Mouse (Mus musculus) cerebellum, adult 8-10 months (tissue): ENCODE results near the gene Ccdc93.

Source experiments
- DNase-seq: peaks from one replicate; pipeline ENCODE4 v3.0.0; 2022

The Ccdc93 gene

DNA sequence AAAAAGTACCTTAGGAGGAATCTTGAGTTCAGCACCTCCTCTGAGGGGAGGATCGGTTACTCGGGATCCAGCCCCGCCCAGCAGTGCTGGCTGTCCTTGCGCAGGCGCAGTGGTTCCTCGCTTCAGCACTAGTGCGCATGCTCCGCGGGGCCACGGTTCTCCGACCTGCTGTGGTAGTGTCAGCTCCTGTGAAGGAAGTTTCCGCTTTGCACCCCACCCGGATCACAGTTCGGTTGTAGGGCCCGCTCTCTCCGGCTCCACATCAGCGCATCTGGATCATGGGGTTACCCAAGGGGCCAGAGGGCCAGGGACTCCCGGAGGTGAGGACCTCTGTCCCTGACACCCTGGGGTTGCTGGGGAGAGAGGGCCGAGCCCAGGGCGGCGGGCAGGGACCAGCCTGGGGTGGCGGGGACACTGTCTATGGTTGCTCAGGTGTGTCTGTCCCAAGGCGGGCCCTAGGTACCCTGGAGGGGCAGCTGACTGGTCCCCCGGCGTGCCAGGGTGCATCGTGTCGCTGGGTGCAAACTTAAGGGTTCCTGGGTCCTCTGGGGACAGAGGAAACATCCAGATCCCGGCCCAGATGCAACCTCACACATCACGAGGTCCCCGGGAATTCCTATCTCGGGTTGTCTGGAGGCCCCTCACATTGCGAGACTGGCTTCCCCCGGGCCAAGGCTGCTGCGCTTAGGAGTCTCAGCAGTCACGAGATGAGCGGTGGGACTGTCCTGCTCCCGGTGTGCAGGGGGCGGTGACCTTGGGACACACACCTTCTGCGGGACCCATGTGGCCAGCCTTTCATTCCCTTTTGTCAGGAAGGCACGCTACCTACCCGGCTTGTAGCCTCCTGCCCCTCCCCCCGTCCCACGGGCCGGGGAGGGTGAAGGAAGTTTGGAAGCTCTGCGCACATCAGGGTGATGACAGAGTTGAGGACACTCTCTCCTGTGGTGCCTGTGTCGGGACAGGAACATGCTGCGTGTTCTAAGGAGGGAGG lies at the start of gene Ccdc93:
TSS of gene Ccdc93 (plus strand) at position 112 of the 991 bp plus-strand sequence.
- peak; percentile 99 for DNase-seq

DNA sequence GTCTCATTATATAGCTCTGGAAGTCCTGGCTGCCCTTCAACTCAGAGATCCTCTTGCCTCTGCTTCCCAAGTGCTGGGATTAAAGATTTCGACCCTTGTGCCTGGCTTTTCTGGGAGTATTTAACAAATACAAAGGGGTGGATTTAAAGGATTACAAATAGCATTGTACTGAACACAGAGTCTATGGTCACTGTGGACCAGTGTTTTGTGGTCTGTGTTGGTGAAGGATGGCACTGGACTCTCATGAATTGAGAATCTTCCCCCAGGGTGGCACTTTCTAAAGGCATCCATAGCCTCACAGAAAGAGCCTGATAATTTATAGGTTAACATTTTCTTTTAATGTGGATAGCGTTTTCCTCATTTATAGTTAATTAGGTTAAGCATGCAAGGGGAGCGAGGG lies 49.3 kb upstream of the Ccdc93 start:
- DNase-seq: no peak

GRCm38 (mm10) chr1:121388312-121388711 lies 42.5 kb upstream of the Ccdc93 start:
- no peak for DNase-seq

DNA sequence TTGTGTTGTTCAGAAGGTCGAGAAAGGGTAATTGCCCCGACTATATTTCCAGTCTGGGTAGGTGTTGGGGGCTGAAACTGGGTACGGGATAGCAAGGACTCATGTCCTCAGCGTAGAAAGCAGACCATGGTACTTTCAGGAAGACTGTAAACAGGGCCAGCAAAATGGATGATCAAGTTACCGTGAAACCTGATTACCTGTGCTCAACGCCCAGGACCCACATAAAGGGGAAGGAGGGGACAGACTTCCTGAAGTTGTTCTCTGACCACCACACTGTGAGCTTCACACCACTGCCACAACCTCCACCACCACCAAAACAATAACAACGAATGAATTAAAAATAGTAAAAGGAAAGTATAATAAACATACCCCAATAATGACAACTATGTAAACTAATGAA lies 42.1 kb upstream of the Ccdc93 start:
- DNase-seq: no peak

DNA sequence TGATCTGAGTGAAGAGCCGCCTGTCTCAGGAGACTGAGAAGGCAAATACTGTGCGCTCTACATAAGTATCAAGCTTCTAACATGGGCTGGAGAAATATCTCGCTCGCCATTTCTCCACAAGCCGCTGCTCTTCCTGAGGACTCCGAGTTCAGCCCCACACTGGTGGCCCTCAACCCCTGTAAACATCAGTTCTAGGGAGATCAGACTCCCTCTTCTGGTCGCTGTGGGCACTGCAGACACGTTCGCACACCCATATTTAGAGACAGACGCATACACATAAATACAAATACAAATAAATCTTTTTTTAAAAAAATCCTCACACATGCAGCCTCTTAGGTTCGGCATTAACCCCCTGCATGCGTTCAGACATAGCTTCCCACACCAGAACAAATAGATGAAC lies 41.3 kb upstream of the Ccdc93 start:
- no peak for DNase-seq

- DNase-seq: no peak
Observed at GRCm38 (mm10) chr1:121390003-121390402, 40.8 kb upstream of the Ccdc93 start.

GRCm38 (mm10) chr1:121390421-121390820 lies 40.4 kb upstream of the Ccdc93 start:
- DNase-seq: no peak

DNA sequence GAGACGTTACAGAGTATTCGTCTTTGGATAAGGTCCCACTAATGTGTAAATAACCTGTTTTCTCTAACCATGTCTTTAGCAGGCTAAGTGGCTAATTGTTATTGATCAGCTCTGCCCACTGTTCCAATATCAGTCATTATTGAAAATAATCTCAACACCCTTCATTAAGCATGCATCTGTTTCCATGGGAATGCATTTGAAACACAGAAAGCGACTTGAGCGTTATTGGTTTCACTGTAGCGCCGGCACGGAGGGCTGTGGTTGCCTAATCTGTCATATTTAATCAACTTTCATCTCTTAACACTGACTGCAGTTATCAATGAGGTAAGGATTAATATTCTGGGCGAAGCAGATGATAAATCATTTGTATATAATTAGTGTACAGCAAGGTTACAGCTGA lies 40.0 kb upstream of the Ccdc93 start:
- DNase-seq: no peak

DNA sequence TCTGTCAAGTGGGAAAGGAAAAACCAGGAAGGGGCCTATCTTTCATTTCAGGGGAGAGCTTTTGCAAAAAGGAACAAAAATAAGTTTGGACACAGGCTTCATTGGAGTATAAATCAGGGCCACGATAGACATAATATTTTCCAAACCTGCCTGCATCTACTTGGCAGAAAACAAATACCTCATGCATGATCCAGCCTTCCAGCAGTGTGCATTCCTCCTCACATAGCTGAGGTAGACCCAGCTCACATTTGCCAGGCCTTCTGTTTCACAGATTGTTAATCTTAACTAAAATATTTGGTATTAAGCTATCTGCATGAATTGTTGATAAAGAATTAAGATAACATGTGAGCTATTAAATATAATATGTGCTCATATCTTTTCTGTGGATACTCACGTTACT lies 37.7 kb upstream of the Ccdc93 start:
- no peak for DNase-seq

- no peak for DNase-seq
Observed at GRCm38 (mm10) chr1:121394764-121395163, 36.1 kb upstream of the Ccdc93 start.

GRCm38 (mm10) chr1:121396501-121396900 lies 34.3 kb upstream of the Ccdc93 start:
- no peak for DNase-seq

GRCm38 (mm10) chr1:121398231-121398630 lies 32.6 kb upstream of the Ccdc93 start:
- DNase-seq: no peak

GRCm38 (mm10) chr1:121398986-121399881 lies 31.6 kb upstream of the Ccdc93 start:
- DNase-seq: no peak

- no peak for DNase-seq
Observed at GRCm38 (mm10) chr1:121400243-121400642, 30.6 kb upstream of the Ccdc93 start.

GRCm38 (mm10) chr1:121419084-121419483 lies 11.8 kb upstream of the Ccdc93 start:
- DNase-seq: no peak

DNA sequence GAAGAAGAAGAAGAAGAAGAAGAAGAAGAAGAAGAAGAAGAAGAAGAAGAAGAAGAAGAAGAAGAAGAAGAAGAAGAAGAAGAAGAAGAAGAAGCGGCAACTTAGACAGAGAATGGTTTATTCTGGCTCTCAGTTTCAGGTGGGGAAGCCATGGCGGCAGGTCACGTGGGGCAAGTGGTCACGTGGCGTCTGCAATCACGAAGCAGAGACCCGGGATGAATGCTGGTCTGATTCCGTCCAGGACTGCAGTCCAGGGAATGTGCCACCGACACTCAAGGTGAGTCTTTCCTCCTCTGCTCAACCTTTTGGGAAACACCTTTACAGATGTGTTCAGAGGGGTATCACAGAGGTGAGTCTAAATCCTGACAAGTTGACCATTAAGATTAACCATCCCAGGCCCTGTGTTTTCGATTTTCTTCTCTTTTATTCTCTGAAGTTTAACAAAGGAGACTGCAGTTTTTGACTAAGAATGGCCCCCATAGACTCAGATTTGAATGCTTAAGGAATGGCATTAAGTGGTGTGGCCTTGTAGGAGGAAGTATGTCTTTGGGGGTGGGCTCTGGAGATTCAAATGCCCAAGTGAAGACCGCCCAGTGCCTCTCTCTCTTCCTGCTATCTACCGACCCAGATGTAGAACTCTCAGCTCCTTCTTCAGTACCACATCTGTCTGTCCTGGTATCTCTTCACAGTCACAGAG lies 11.1 kb upstream of the Ccdc93 start:
- DNase-seq: no peak

DNA sequence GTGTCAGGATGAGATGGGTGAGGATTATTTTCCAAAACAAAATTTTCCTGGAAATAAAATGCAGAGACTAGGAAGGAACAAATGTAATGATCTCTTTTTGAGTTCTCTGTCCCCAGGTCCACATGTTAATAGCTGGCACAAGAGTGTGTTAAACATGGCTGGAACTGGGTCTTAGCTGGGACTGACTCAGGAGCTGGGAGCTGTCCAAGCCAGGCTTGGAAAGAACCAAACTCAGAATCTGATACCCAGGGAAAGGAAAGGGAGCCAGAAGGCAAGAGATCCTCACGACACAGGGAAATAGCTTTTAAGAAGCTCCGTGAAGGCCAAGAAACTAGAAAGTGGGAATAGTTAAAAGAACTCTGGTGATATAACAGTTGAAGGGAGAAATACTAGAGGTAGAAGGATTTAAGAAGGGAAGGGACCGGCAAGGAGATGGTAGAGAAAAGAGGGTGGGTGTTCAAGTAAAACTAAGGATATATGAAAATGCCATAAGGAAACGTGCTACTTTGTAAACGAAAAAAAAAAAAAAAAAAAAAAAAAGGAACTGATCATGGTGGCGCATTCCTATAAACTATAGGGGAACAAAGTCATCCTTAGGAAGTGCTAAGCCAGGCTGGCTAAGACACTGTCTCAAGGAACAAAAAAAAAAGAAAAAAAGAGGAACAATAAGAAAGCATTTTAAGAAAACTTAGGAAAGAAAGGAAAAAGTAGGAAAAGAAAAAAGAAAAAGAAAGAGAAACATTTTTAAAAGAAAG lies 489 bp upstream of the Ccdc93 start:
- DNase-seq: no peak

DNA sequence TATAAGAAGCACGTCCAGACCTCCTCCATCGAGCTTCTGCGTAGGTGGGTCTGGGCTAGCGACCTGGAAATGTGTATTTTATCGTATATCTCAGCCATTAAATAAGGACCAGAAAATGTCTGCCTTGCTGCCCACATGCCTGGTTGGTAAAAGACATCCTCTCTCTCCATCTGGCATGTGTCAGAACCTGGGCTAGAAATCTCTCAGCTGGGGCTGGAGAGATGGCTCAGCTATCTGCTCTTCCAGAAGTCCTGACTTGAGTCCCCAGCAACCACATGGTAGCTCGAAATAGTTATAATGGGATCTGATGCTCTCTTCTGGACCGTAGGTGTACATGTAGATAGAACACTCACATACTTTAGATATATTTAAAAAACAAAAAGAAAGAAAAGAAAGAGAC lies 5.1 kb downstream of the Ccdc93 start:
- DNase-seq: no peak

- peak; percentile 48 for DNase-seq
Observed at GRCm38 (mm10) chr1:121440535-121441381, 9.9 kb downstream of the Ccdc93 start.

DNA sequence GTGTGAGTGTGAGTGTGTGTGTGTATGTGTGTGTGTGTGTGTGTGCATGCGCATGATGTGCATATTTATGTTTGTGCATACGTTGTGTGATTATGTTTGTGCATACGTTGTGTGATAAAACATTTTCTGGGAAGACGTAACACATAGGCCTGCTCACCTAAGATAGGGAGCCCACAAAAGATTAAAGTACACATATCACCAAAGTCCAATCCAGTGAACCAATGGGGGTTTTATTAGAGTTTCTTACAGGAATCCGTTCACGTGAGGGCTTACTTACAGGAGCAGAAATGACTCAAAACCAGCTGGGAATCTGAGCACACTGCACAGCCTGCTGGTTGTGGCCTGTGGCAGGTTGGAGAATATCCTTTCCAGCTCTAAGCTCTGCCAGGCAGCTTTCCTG lies 13.3 kb downstream of the Ccdc93 start:
- DNase-seq: no peak

- DNase-seq: no peak
Observed at GRCm38 (mm10) chr1:121447216-121447615, 16.4 kb downstream of the Ccdc93 start.
